Mouse (Mus musculus) neutrophil, adult 65 days (primary cell): ENCODE results near the gene Htt. TPM values are rescaled to one million over a fixed set of nuclear protein-coding genes. Genes with fewer than 3 reads are reported as not detected.

Experiments used
- total RNA-seq: library from RNA; stranded (reverse); gene quantifications from 2 replicates; pipeline ENCODE4 v1.2.4, GENCODE M21; 2023

Htt gene
- 20.4 and 31.1 TPM in 2 replicates for total RNA-seq

DNA sequence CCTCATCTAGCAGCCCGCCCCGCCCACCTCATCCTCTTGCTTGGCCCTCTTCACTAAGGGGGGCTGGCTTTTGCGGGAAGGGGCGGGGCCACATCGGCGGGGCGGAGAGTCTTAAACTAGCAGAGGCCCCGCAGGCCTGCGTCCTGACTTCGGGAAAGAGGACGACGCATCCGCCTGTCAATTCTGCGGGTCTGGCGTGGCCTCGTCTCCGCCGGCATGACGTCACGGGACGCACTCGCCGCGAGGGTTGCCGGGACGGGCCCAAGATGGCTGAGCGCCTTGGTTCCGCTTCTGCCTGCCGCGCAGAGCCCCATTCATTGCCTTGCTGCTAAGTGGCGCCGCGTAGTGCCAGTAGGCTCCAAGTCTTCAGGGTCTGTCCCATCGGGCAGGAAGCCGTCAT, at the start of gene Htt:
Gene Htt, plus strand, starts transcription at position 232 of the 400 bp plus-strand sequence.

DNA sequence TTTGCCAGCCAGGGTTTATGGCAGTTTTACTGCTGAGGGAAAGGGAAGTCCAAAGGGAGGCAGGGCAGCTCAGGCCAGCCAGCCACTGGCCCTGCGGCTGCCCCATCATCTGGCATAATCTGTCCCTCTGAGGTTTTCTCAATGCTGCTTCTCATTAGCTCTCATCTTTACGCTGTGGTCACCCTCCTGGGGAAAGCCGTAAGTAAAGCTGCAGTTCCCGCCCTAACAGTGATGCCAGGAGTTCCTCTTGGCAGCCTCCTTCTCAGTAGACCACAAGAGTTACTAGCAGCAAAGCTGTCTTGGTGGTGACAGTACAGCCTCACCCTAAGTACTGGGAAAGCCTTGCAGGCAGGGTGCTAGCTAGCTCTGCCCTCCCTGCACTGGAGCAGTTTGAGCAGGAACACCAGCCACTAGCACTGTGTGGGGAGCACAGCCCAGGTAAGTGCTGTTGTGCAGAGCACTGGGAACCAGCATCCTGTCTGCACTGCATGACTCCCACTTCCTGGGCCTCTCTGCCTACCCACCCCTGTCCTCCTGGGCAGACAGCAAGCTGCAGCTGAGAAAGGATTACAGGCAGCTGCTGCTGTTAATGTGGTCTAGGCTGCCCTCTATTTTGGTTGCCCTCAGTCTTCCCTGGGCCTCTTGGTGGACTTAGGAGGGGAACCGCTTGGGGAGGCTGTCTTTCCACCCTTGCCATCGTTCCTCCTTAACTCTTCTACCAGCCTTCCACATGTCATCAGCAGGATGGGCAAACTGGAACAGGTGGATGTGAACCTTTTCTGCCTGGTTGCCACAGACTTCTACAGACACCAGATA, 146.6 kb downstream of the Htt start, which contains the start of gene Msantd1:
Gene Msantd1, plus strand, starts transcription at position 103 of the 816 bp plus-strand sequence.

GRCm38 (mm10) chr5:34948861-34949760, 187.6 kb downstream of the Htt start, which contains the start of gene Rgs12:
Gene Rgs12, plus strand, starts transcription at chr5:34949445.

Other genes starting within 250 kb of the Htt start
- 15.0 and 18.3 TPM in 2 replicates for gene Tnip2, start 247.7 kb upstream of the Htt start, total RNA-seq
- 82.3 and 93.5 TPM in 2 replicates for gene Sh3bp2, start 235.9 kb upstream of the Htt start, total RNA-seq
- gene Add1, start 188.1 kb upstream of the Htt start, total RNA-seq: 187 and 193 TPM in 2 replicates
- 44.8 and 66.3 TPM in 2 replicates for gene Mfsd10, start 124.5 kb upstream of the Htt start, total RNA-seq
- gene Nop14, start 101.6 kb upstream of the Htt start, total RNA-seq: 4.2 and 5.1 TPM in 2 replicates
- gene Grk4, start 101.4 kb upstream of the Htt start, total RNA-seq: 2.7 TPM in 2 replicates
- gene Msantd1, start 146.3 kb downstream of the Htt start, total RNA-seq: 0.73 and 1.2 TPM in 2 replicates
- 4.8 and 7.9 TPM in 2 replicates for gene Rgs12, start 187.7 kb downstream of the Htt start, total RNA-seq